Mouse (Mus musculus): ENCODE data around the gene Amfr.

The Amfr gene

DNA sequence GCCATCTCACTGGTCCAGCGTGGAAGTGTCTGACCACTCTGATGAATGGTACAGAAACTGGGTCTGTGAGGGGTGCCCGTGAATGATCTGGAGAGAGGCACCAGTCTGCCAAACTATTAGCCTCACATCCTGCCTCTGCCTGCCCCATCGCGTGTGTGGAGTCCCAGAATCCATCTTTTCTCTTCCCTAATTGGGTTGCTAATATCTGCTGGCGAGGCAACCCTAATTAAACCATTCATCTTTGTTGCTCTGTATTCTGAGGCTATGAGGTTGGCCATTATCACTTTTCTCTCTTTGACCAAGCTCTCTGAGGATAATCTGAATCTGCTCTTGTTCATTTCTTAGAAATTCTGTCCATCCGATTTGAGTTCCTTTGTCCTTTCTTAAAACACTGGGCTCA is 81.3 kb downstream of the Amfr start:
- no peak for DNase-seq (ENCODE audit: low read depth, low spot score)
- H3K27me3 ChIP-seq (ENCODE audit: control insufficient read depth, insufficient read depth, low read length, poor library complexity, severe bottlenecking): no peaks in the 10 kb centered on the region
- no peaks in the 10 kb centered on the region for H3K36me3 ChIP-seq (ENCODE audit: control insufficient read depth, insufficient read depth, low read length, poor library complexity, severe bottlenecking)

DNA sequence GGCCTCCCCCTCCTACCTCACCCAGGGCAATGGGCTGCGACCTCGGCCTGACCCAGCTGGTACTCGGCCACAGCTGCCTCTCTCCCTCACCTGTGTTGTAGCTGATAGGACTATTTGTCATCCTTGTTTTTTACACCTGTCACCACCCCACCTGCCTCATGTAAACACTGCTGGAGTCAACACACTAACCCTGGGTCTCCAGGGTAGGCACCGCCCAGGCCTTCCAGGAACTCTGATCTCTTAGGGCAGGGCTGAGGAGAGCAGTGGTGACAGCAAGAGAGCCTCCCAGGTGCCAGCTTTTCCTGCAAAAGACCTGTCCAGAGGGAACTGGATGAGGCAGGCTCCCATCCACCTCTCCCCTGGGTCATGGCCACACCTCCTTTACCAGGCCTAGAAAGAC is 83.4 kb downstream of the Amfr start:
- no peaks in the 10 kb centered on the region for H3K27me3 ChIP-seq (ENCODE audit: control insufficient read depth, insufficient read depth, low read length, poor library complexity, severe bottlenecking)
- no peaks in the 10 kb centered on the region for H3K36me3 ChIP-seq (ENCODE audit: control insufficient read depth, insufficient read depth, low read length, poor library complexity, severe bottlenecking)
- no peak for DNase-seq (ENCODE audit: low read depth, low spot score)

DNA sequence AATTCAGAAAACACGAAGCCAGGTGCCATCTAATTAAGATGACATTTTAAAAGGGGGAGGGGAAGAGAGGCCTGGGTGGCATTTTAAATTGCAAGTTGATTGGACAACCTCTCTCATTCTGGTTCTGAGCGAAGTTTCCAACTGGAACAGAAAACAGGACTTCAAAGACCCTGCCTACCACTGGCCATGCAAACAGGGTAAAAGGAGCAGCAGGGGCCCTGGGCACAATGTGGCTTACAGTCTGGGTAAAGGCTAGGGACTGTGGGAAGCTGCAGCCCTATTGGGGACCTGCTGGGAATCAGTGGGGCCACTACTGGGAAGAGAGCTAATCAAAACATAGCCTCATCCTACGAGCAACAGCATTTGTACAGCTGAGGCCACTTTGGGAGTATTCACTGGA is 87.1 kb downstream of the Amfr start:
- Histone ChIP-seq H3K36me3 (ENCODE audit: control insufficient read depth, insufficient read depth, low read length, poor library complexity, severe bottlenecking) (no peaks in the 10 kb centered on the region), H3K27me3 (ENCODE audit: control insufficient read depth, insufficient read depth, low read length, poor library complexity, severe bottlenecking) (no peaks in the 10 kb centered on the region)
- DNase-seq (ENCODE audit: low read depth, low spot score): no peak

DNA sequence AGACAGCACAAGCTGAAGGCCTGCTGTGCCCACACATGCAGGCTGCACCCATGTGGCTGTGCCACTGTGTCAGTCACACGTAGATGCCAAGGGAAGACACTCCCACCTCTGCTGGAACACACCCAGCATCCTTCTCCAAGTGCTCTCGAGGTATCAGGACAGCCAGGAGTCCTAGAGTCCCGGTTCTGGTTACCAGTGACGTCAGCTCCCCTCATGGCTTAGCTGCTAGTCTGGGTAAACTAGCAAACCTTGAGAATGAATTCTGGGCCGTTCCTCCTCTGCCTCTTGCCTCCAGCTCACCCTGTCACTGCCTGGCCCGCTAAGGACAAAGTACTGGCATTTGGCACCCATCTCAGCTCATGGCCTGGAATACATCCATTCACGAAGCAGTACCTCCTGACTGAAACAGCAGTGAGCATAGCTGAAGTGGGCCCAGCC is 88.7 kb downstream of the Amfr start:
- no peaks in the 10 kb centered on the region for H3K36me3 ChIP-seq (ENCODE audit: control insufficient read depth, insufficient read depth, low read length, poor library complexity, severe bottlenecking)
- DNase-seq (ENCODE audit: low read depth, low spot score): no peak
- H3K27me3 ChIP-seq (ENCODE audit: control insufficient read depth, insufficient read depth, low read length, poor library complexity, severe bottlenecking): no peaks in the 10 kb centered on the region
